Mouse (Mus musculus): ENCODE data around the gene Tab1. TPM values are rescaled to one million over a fixed set of nuclear protein-coding genes. Genes with fewer than 3 reads are reported as not detected.
A peak's percentile ranks its signal among the peaks of the same experiment; 100 is the strongest.

The Tab1 gene
- polyA plus RNA-seq, 2 experiments, result 34.6 to 43.1 TPM

DNA sequence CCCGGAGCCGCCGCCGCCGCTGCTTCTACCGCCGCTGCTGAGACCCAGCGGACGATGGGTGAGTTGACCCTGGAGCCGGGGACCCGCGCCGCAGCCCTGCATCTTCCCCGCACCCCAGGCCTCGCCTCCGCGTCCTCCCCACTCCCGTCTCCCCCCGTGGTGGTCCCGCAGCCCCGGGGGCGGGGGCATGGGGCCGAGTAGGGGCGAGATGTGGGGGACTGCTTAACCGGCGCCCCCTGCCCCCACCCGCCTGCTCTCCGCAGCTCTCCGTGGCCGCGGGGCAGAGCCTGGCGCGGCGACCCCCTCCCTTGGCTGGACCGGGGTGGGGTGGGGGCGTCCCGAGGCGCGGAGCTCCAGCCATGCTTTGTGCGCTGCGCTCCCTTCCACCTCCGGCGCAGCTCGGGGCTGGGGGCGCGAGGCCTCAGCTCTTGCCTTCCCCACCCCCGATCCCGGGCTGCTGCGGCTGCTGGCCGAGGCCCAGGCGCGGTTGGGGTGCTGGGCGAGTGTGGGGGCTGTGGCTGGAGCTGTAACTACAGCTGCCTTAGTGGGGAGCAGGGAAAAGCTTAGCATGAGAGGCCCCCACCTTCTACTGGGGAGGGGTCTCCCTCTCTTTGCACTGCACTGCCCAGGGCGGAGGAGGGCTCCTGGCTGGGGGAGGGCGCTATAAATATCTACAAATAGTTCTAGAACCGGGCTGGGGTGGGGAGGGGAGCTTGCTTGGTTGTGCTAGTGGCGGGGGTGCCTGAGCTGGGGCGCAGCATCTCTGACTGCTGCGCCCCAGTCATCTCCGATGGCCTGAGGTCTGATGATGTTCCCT, 41.1 kb downstream of the Tab1 start:
- Histone ChIP-seq H3K4me2 (replicated peaks; ENCODE audit: low read depth, low read length, severe bottlenecking) (peak overlapping the region; percentile 62), H3K36me3 (ENCODE audit: control insufficient read depth, insufficient read depth, low read length) (no peaks in the 10 kb centered on the region), H3K9me3 (ENCODE audit: control insufficient read depth, low read length) (no peaks in the 10 kb centered on the region), H3K4me3 (replicated peaks; ENCODE audit: low read length) (peak overlapping the region; percentile 87), H3K4me1 (ENCODE audit: control insufficient read depth, insufficient read depth, low read length) (peaks cover 29% of the 10 kb centered on the region), H3K9ac (ENCODE audit: low read depth, low read length, severe bottlenecking) (peak overlapping the region; percentile 91), H3K27ac (replicated peaks; ENCODE audit: low read depth, low read length) (peak overlapping the region; percentile 85), H3K27me3 (ENCODE audit: control insufficient read depth, insufficient read depth, low read length) (no peaks in the 10 kb centered on the region)
- 3% methylated on average over 30 of the region's 60 CpGs for WGBS
- 0 out of 2 replicates have a peak, but pooled peaks have one; percentile 40 for TF ChIP-seq POLR2A (IDR thresholded peaks at IDR 0.05; ENCODE audit: borderline replicate concordance, extremely low read depth, insufficient read depth, insufficient read length)
- ATAC-seq (ENCODE audit: low FRiP score, low read depth) (peak; percentile 63), DNase-seq (ENCODE audit: low spot score) (peak; percentile 40)

DNA sequence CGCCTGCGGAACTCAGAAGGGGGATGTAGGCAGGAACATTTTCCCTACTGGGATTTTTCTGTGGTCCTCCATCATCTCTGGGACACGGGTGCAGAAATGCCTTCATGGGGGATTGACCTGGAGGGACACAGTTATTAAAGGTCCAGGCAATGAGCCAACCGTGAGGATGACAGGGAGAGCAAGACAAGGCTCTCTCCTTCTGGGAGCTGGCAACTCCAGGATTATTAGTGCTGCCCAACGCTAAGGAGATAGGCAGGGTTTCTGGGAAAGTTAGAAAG, 41.6 kb downstream of the Tab1 start:
- H3K9me3 ChIP-seq (ENCODE audit: control insufficient read depth, low read length), result no peaks in the 10 kb centered on the region
- TF ChIP-seq POLR2A (IDR thresholded peaks at IDR 0.05; ENCODE audit: borderline replicate concordance, extremely low read depth, insufficient read depth, insufficient read length), result no peak
- no peak for ATAC-seq (ENCODE audit: low FRiP score, low read depth)
- H3K27me3 ChIP-seq (ENCODE audit: control insufficient read depth, insufficient read depth, low read length), result no peaks in the 10 kb centered on the region
- H3K36me3 ChIP-seq (ENCODE audit: control insufficient read depth, insufficient read depth, low read length), result no peaks in the 10 kb centered on the region
- peak overlapping the region; percentile 91 for H3K9ac ChIP-seq (ENCODE audit: low read depth, low read length, severe bottlenecking)
- H3K4me1 ChIP-seq (ENCODE audit: control insufficient read depth, insufficient read depth, low read length), result peaks cover 29% of the 10 kb centered on the region
- peak overlapping the region; percentile 87 for H3K4me3 ChIP-seq (replicated peaks; ENCODE audit: low read length)
- peak overlapping the region; percentile 62 for H3K4me2 ChIP-seq (replicated peaks; ENCODE audit: low read depth, low read length, severe bottlenecking)
- no peak overlapping the region for H3K27ac ChIP-seq (replicated peaks; ENCODE audit: low read depth, low read length)
- no peak for DNase-seq (ENCODE audit: low spot score)
- 4% methylated on average over 5 of the region's 5 CpGs for WGBS

DNA sequence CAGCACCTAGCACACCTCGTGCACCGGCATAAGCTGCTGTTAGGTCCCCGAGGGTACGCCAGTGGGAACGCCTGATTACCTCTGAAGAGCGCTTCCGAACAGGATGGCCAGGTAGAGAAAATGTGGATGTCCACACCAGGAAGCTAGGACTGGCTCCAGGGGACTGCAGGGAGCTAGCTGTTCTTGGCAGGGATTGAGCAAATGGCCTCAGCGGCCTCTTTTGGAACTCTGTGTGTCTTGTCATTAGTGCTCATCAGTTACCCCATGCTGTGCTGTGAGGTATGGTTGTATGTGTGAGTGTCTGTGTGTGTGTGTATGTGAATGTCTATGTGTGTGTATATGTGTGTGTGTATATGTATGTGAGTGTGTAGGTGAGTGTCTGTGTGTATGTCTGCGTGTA, 42.4 kb downstream of the Tab1 start:
- ATAC-seq (ENCODE audit: low FRiP score, low read depth) (no peak), DNase-seq (ENCODE audit: low spot score) (no peak)
- Histone ChIP-seq H3K27me3 (ENCODE audit: control insufficient read depth, insufficient read depth, low read length) (no peaks in the 10 kb centered on the region), H3K4me3 (replicated peaks; ENCODE audit: low read length) (no peak overlapping the region; the same call in 1 of the 2 replicates), H3K27ac (replicated peaks; ENCODE audit: low read depth, low read length) (no peak overlapping the region), H3K4me2 (replicated peaks; ENCODE audit: low read depth, low read length, severe bottlenecking) (peak overlapping the region; percentile 62), H3K9ac (ENCODE audit: low read depth, low read length, severe bottlenecking) (no peak overlapping the region), H3K36me3 (ENCODE audit: control insufficient read depth, insufficient read depth, low read length) (no peaks in the 10 kb centered on the region), H3K9me3 (ENCODE audit: control insufficient read depth, low read length) (no peaks in the 10 kb centered on the region), H3K4me1 (ENCODE audit: control insufficient read depth, insufficient read depth, low read length) (peaks cover 29% of the 10 kb centered on the region)
- TF ChIP-seq POLR2A (IDR thresholded peaks at IDR 0.05; ENCODE audit: borderline replicate concordance, extremely low read depth, insufficient read depth, insufficient read length), result no peak
- 79% methylated on average over 9 of the region's 9 CpGs for WGBS

DNA sequence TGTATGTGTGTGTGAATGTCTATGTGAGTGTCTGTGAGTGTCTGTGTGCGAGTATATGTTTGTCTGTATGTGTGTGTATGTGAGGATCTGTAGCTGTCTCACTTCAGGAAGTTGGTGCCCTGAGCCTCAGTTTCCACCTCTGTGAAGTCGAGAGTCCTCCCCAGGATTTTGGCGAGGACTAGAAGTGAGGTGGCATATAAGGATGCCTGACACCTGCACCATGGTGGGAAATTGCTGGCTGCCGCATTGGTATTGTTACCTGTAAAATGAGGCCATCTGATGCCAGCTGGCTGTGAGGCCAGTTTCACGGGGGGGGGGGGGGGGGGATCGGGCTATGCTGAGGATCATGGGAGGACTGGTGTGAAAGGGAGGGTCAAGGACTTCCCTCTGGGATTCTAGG, 42.8 kb downstream of the Tab1 start:
- no peak overlapping the region for H3K9ac ChIP-seq (ENCODE audit: low read depth, low read length, severe bottlenecking)
- no peaks in the 10 kb centered on the region for H3K9me3 ChIP-seq (ENCODE audit: control insufficient read depth, low read length)
- H3K4me2 ChIP-seq (replicated peaks; ENCODE audit: low read depth, low read length, severe bottlenecking), result 0 out of 2 replicates have a peak overlapping the region, but pooled peaks have one; percentile 62
- H3K4me3 ChIP-seq (replicated peaks; ENCODE audit: low read length), result no peak overlapping the region
- no peak overlapping the region for H3K27ac ChIP-seq (replicated peaks; ENCODE audit: low read depth, low read length)
- H3K4me1 ChIP-seq (ENCODE audit: control insufficient read depth, insufficient read depth, low read length), result peaks cover 29% of the 10 kb centered on the region
- no peak for TF ChIP-seq POLR2A (IDR thresholded peaks at IDR 0.05; ENCODE audit: borderline replicate concordance, extremely low read depth, insufficient read depth, insufficient read length)
- no peaks in the 10 kb centered on the region for H3K27me3 ChIP-seq (ENCODE audit: control insufficient read depth, insufficient read depth, low read length)
- DNase-seq (ENCODE audit: low spot score) (no peak), ATAC-seq (ENCODE audit: low FRiP score, low read depth) (no peak)
- WGBS, result 59% methylated on average over 6 of the region's 6 CpGs
- no peaks in the 10 kb centered on the region for H3K36me3 ChIP-seq (ENCODE audit: control insufficient read depth, insufficient read depth, low read length)

DNA sequence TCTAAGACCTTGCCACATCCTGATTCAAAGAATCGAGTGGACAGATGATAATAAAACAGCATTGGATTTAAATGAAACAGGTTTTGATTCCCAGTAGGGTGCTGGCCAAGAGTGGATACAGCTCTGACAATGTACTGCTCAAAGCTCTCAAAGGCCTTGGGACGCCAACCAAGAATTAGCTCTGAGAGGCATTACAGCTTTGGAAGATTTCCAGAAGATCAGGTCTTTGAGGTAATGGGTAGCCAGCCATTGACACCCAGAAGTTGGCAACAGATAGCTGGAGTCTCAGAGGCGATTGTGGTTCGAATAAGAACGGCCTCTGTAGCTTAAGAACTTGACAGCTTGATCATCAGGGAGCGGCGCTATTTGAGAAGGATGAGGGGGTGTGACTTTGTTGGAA, 48.6 kb downstream of the Tab1 start:
- Histone ChIP-seq H3K27me3 (ENCODE audit: control insufficient read depth, insufficient read depth, low read length) (no peaks in the 10 kb centered on the region), H3K36me3 (ENCODE audit: control insufficient read depth, insufficient read depth, low read length) (peaks cover 6% of the 10 kb centered on the region; the same call in 1 of the 2 replicates), H3K4me1 (ENCODE audit: control insufficient read depth, insufficient read depth, low read length) (no peaks in the 10 kb centered on the region), H3K9me3 (ENCODE audit: control insufficient read depth, low read length) (no peaks in the 10 kb centered on the region), H3K9ac (ENCODE audit: low read depth, low read length, severe bottlenecking) (no peak overlapping the region), H3K27ac (replicated peaks; ENCODE audit: low read depth, low read length) (no peak overlapping the region), H3K4me3 (replicated peaks; ENCODE audit: low read length) (no peak overlapping the region), H3K4me2 (replicated peaks; ENCODE audit: low read depth, low read length, severe bottlenecking) (no peak overlapping the region)
- 92% methylated on average over 7 of the region's 7 CpGs for WGBS
- DNase-seq (ENCODE audit: low spot score) (no peak), ATAC-seq (ENCODE audit: low FRiP score, low read depth) (no peak)
- TF ChIP-seq POLR2A (IDR thresholded peaks at IDR 0.05; ENCODE audit: borderline replicate concordance, extremely low read depth, insufficient read depth, insufficient read length), result no peak

Data from limb, embryonic 14.5 days (tissue).